Mouse (Mus musculus) E14TG2a.4 (cell line): ENCODE data around the gene Dusp1.
A peak's percentile ranks its signal among the peaks of the same experiment; 100 is the strongest.

Experiments
- H3K27me3 ChIP-seq: 2 replicates; pipeline ENCODE4 v1.6.1; 2014; ENCODE audit warnings: low read length, control low read depth; ENCODE audit not compliant: insufficient read depth
- H3K36me3 ChIP-seq: 2 replicates; pipeline ENCODE4 v1.6.1; 2014; ENCODE audit warnings: low read length, control low read depth; ENCODE audit not compliant: insufficient read depth
- H3K4me1 ChIP-seq: replicated peaks from 2 replicates; pipeline ENCODE4 v1.6.1; 2014; ENCODE audit warnings: low read depth, low read length, control low read depth
- H3K4me3 ChIP-seq: replicated peaks from 2 replicates; pipeline ENCODE4 v1.5.1; 2014; ENCODE audit warnings: mild to moderate bottlenecking, low read length
- H3K9me3 ChIP-seq: 2 replicates; pipeline ENCODE4 v1.6.1; 2014; ENCODE audit warnings: low read length, control low read depth
- CTCF ChIP-seq: conservative IDR thresholded peaks from 2 replicates; pipeline ENCODE4 v1.5.1; 2014; ENCODE audit warnings: low read length
- NANOG ChIP-seq: IDR thresholded peaks from 2 replicates; pipeline ENCODE4 v1.6.1; 2014; ENCODE audit warnings: borderline replicate concordance, low read length, mixed read lengths
- POU5F1 ChIP-seq: IDR thresholded peaks from 2 replicates; pipeline ENCODE4 v1.6.1; 2014; ENCODE audit warnings: low read length, borderline replicate concordance

Gene Dusp1

DNA sequence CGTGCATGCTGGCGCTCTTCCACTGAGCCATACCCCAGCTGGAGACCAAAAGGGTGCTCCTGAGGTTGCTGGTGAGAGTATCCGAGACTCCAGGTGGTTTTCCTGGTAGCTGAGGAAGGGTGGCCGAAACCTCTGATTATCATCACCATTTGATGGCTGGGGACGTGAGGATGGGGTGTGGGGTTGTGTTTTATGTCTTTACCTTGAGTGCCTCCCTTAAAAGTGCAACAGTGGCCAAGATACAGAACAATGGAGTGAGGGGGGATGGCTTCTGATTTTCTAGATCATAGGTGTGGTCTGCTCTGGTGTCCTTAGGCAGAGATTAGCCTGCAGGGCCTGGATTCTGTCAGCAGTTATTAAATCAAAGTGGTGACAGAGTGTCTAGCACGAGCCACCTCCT is 17.5 kb upstream of the Dusp1 start:
- Histone ChIP-seq H3K4me1 (peaks cover 97% of the 10 kb centered on the region), H3K9me3 (no peaks in the 10 kb centered on the region), H3K27me3 (no peaks in the 10 kb centered on the region), H3K36me3 (peaks cover 62% of the 10 kb centered on the region), H3K4me3 (no peak overlapping the region)
- TF ChIP-seq POU5F1 = no peak
- TF ChIP-seq NANOG = no peak
- no peak for TF ChIP-seq CTCF

DNA sequence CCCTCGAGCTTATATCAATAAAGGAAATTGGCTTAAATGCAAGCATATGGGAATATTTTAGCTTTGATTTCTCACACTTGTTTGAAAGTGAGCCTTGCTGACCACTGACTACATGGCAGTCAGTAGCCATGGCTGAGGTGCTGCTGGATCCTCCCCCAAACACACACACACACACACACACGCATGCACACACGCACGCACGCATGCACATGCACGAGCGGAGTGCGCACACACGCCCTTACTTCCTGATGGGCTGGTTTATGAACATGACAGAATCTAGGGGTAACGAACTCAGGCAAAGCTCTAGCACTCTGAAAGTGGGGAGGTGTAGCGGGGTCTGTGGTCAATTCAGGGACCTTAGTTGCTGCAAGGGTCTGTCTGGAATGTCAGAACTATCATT is 16.8 kb upstream of the Dusp1 start:
- no peaks in the 10 kb centered on the region for H3K9me3 ChIP-seq
- H3K36me3 ChIP-seq = peaks cover 64% of the 10 kb centered on the region
- no peak overlapping the region for H3K4me3 ChIP-seq
- H3K4me1 ChIP-seq = peaks cover 97% of the 10 kb centered on the region
- H3K27me3 ChIP-seq = no peaks in the 10 kb centered on the region
- TF ChIP-seq CTCF (no peak), NANOG (no peak), POU5F1 (no peak)

DNA sequence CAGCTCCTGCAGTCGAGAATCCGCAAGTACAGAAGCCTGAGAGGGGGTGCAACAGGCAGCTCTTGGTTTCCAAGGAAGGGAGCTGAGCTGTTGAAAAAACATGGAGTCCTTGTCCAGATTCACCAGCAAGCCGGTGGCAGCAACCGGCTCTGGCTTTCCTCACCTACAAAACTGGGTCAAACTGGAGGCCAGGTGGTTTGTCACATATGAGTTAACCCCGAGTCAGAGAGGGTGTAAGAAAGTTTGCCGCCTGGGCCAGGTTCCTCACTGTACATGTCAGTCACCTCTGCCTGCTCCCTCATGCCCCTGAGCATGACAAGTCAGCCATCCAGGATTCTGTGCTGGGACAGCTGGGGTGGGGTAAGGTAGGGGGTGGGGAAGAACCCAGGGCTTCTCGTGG is 16.2 kb upstream of the Dusp1 start:
- H3K27me3 ChIP-seq = no peaks in the 10 kb centered on the region
- H3K4me3 ChIP-seq = 0 out of 2 replicates have a peak overlapping the region, but pooled peaks have one; percentile 17
- no peaks in the 10 kb centered on the region for H3K9me3 ChIP-seq
- peaks cover 65% of the 10 kb centered on the region for H3K36me3 ChIP-seq
- TF ChIP-seq POU5F1 (no peak), CTCF (no peak), NANOG (no peak)
- peaks cover 94% of the 10 kb centered on the region for H3K4me1 ChIP-seq

DNA sequence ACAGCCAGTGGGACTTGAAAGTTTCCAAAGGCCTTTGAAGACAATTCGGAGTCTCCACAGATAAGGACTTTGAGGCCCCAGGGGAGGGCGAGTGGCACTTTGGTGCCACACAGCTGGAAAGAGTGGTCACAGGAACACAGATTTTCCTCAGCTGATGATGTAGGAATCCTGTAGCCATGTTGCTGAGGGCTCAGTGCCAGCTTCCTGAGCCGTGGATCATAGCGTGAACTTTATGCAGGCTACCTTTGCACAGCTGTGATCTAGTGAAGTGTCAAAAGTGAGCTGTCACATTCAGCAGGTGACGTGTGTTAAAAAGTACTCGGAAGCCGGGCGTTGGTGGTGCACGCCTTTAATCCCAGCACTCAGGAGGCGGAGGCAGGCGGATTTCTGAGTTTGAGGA is 15.4 kb upstream of the Dusp1 start:
- no peaks in the 10 kb centered on the region for H3K27me3 ChIP-seq
- no peaks in the 10 kb centered on the region for H3K9me3 ChIP-seq
- H3K4me3 ChIP-seq = no peak overlapping the region
- TF ChIP-seq CTCF (no peak), POU5F1 (no peak), NANOG (no peak)
- H3K4me1 ChIP-seq = peaks cover 94% of the 10 kb centered on the region
- H3K36me3 ChIP-seq = peaks cover 74% of the 10 kb centered on the region

DNA sequence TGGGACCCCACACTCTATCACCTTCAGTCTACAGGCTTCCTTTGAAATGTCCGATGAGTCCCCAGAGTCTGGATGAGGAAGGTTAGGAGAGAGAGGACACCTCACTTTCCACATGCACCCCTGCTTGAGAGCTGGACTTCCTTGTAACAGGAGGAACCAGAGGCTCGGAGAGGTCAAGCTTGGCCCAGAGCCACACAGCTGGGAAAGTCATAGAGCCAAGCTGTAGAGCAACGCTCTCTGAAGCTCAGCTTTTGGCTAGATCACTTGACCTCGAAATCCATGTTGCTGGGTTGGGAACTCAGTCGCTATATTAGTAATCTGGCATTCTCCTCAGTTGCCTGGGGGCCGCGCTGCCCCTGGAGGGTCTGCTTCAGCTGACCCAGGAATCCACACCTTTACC is 14.9 kb upstream of the Dusp1 start:
- Histone ChIP-seq H3K36me3 (peaks cover 74% of the 10 kb centered on the region), H3K4me3 (no peak overlapping the region), H3K9me3 (no peaks in the 10 kb centered on the region), H3K4me1 (peaks cover 94% of the 10 kb centered on the region), H3K27me3 (no peaks in the 10 kb centered on the region)
- TF ChIP-seq NANOG = no peak
- TF ChIP-seq POU5F1 = no peak
- no peak for TF ChIP-seq CTCF

DNA sequence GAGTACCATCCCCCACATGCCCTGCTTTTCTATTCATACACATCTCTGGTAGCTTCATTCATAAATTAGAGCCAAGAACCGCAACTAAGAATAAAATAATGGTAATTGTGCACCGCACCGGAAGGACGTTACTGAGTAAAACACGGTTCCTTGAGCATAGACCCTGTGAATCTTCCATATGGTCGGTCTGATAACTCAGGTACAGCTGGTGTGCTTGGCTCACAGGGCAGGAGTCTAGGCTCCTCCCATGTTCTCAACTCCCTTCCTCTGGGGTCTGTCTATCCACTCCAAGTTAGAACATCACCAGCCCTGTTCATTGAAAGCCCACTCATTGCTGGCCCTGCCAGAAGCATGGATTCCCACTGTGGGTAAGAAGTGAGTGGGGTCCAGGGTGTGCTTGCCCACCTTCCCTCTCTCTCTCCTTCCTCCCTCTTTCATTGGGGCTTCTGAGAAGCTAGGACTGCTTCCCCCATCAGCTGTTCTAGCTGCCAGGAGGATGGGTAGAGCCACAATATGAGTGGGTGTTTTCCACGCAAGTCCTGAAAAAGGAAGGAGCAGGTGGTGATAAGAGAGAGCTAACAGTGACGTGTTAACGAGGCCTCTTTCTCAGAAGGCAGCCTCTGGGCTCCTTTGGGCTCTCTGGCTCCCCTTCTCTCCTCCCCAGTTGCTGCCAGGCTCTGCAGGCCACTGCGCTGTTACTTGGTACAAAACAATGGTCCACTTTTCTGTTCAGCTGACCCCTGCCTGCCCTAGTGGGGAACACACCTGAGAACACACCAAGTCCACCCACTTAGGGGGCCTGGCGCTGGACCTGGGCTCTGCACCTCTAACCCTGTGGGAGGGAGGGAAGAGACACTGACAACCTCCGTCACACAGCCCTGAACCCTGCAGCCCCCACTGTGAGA is 14.1 kb upstream of the Dusp1 start:
- Histone ChIP-seq H3K4me3 (no peak overlapping the region), H3K36me3 (peaks cover 79% of the 10 kb centered on the region), H3K4me1 (peaks cover 93% of the 10 kb centered on the region), H3K27me3 (no peaks in the 10 kb centered on the region), H3K9me3 (no peaks in the 10 kb centered on the region)
- TF ChIP-seq NANOG (no peak), CTCF (no peak), POU5F1 (no peak)

DNA sequence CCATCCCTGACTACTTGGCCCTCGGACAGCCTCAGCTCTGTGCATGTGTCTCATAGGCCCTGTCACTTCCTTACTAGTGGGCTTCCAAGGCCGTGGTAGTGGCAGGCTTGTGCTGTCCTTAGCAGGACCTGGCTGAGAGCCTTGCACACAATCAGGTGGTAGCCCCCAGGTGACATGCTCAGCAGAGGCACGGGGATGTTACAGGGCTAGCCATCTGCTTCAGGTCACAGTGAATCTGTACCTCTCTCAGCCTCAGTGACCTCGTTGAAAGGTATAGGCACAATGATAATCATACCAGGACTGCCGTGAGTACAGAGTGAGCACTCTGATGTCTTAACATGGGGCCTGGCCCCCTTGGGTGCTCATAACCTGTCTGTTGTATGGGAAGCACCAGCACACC is 12.8 kb upstream of the Dusp1 start:
- Histone ChIP-seq H3K4me1 (peaks cover 94% of the 10 kb centered on the region), H3K27me3 (no peaks in the 10 kb centered on the region), H3K4me3 (no peak overlapping the region), H3K36me3 (peaks cover 89% of the 10 kb centered on the region), H3K9me3 (no peaks in the 10 kb centered on the region)
- TF ChIP-seq NANOG = no peak
- TF ChIP-seq CTCF = no peak
- TF ChIP-seq POU5F1 = no peak

DNA sequence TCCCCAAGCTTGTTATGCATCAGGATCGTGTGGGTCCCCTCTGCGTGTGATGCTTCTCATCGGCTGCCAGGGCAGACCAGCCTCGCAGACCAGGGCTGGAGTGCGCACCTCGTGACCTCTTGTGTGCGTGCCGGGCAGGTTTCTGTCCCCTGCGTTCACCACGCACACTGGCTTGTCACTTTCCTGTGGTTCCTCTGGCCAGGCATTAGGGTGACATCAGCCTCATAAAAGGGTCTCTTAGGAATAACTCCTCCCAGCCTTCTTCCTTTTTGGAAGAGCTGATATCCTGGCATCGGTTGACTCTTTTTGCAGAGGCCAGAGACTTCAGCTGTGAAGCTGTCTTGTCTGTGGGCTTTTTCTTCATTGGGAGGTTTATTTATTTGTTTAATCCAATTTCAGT is 12.2 kb upstream of the Dusp1 start:
- H3K4me1 ChIP-seq = peaks cover 91% of the 10 kb centered on the region
- no peak overlapping the region for H3K4me3 ChIP-seq
- H3K36me3 ChIP-seq = peaks cover 93% of the 10 kb centered on the region
- H3K27me3 ChIP-seq = no peaks in the 10 kb centered on the region
- no peaks in the 10 kb centered on the region for H3K9me3 ChIP-seq
- no peak for TF ChIP-seq CTCF
- TF ChIP-seq NANOG = no peak
- TF ChIP-seq POU5F1 = no peak
